Mouse (Mus musculus) inflammation-experienced regulatory T-cells, adult 16 weeks (primary cell): ENCODE data around the gene Rps6. TPM values are rescaled to one million over a fixed set of nuclear protein-coding genes. Genes with fewer than 3 reads are reported as not detected.

Experiments
- polyA plus RNA-seq: library from polyadenylated mRNA; unstranded; fragments of 100-300 nt; shearing (Covaris generic); gene quantifications from one replicate; pipeline ENCODE4 v1.2.1, GENCODE M21; 2017

Rps6 gene
- polyA plus RNA-seq: 563 TPM

GRCm38 (mm10) chr4:86857113-86858069, at the start of gene Rps6:
TSS of gene Rps6 (minus strand) at chr4:86857412.

DNA sequence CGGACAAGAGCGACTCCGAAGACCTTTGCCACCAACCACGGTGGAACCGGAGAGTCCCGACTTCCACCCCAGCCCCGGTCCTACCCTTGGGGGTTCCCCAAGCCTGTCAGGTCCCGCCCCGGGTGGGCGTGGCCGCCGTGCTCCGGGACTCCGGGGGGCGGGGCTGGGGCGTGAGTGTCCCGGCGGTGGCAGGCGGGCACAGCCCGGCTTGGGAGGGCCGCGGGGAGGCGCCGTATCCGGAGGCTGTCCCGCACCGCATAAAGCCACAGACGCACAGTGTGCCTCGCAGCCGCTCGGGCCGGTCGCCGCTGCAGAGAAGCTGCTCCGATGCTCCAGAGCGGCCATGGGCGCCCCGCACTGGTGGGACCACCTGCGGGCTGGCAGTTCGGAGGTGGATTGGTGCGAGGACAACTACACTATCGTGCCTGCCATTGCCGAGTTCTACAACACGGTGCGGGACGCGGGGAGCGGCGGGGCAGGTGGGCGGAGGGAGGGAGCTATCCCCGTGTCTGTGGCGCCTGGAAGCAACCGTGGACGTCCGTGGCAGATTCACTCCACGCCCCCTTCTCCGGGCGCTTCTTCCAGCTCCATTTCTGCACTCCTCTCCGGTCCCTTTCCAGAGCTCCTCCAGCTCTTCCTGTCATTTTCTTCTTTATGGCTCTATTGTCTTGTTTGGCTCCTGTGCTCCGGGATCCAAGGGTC, 17.1 kb upstream of the Rps6 start, which contains the start of gene Acer2:
Gene Acer2 (plus strand): TSS at position 251 of the 702 bp plus-strand sequence.

Other genes starting within 250 kb of the Rps6 start
- gene Haus6, start 245.4 kb downstream of the Rps6 start, polyA plus RNA-seq: 25.7 TPM
- gene Plin2, start 187.4 kb downstream of the Rps6 start, polyA plus RNA-seq: 27.5 TPM
- 10.0 TPM for gene Dennd4c, start 108.9 kb downstream of the Rps6 start, polyA plus RNA-seq
- gene Acer2, start 17.0 kb upstream of the Rps6 start, polyA plus RNA-seq: 15.8 TPM